Mouse (Mus musculus) midbrain, embryonic 14.5 days (tissue): ENCODE data around the gene Armc8. TPM values are rescaled to one million over a fixed set of nuclear protein-coding genes. Genes with fewer than 3 reads are reported as not detected.
A peak's percentile ranks its signal among the peaks of the same experiment; 100 is the strongest.

Source experiments
- ATAC-seq: fragments of 200-750 bp; cut with Nextera tagmentation; 2 replicates; pipeline ENCODE4 v1.8.0; 2017; ENCODE audit warnings: moderate number of reproducible peaks, moderate library complexity; ENCODE audit not compliant: low FRiP score, low TSS enrichment
- DNase-seq: peaks from one replicate; pipeline ENCODE4 v3.0.0-alpha.2; 2015
- H3K27ac ChIP-seq: fragments of 300-500 bp; sonication (generic); replicated peaks from 2 replicates; pipeline ENCODE4 v1.5.1; 2014; ENCODE audit warnings: mild to moderate bottlenecking, low read depth, low read length, moderate library complexity
- H3K27me3 ChIP-seq: fragments of 300-500 bp; sonication (generic); 2 replicates; pipeline ENCODE4 v1.6.1; 2014; ENCODE audit warnings: low read length, control low read depth, mixed read lengths; ENCODE audit not compliant: control insufficient read depth, insufficient read depth
- H3K36me3 ChIP-seq: fragments of 300-500 bp; sonication (generic); 2 replicates; pipeline ENCODE4 v1.6.1; 2014; ENCODE audit warnings: low read length, control low read depth; ENCODE audit not compliant: control insufficient read depth, insufficient read depth
- H3K4me1 ChIP-seq: fragments of 300-500 bp; sonication (generic); 2 replicates; pipeline ENCODE4 v1.6.1; 2014; ENCODE audit warnings: mild to moderate bottlenecking, antibody characterized with exemption, low read length, control low read depth; ENCODE audit not compliant: control insufficient read depth, insufficient read depth
- H3K4me2 ChIP-seq: fragments of 300-500 bp; sonication (generic); 2 replicates; pipeline ENCODE4 v1.6.1; 2014; ENCODE audit warnings: mild to moderate bottlenecking, low read length, moderate library complexity
- H3K4me3 ChIP-seq: fragments of 300-500 bp; sonication (generic); replicated peaks from 2 replicates; pipeline ENCODE4 v1.5.1; 2014; ENCODE audit warnings: low read depth, low read length
- H3K9ac ChIP-seq: fragments of 300-500 bp; sonication (generic); replicated peaks from 2 replicates; pipeline ENCODE4 v1.6.1; 2014; ENCODE audit warnings: mild to moderate bottlenecking, low read length, moderate library complexity
- H3K9me3 ChIP-seq: fragments of 300-500 bp; sonication (generic); 2 replicates; pipeline ENCODE4 v1.6.1; 2016; ENCODE audit warnings: low read length, control low read depth, mixed read lengths; ENCODE audit not compliant: control insufficient read depth
- WGBS: fragments of 180-500 bp; shearing (Covaris S2); extraction: QIAGEN DNeasy Blood & Tissue Kit; methylation state at CpG from one replicate; pipeline ENCODE4 v1.1.7; 2014; 5-methylcytosine and 5-hydroxymethylcytosine counted together
- polyA plus RNA-seq: library from polyadenylated mRNA; unstranded; fragments of >200 nt; fragmentation: Nextera tagmentation; extraction: Ambion mirVana; gene quantifications from 2 replicates; pipeline ENCODE4 v1.2.1, GENCODE M21; 2014

Gene Armc8
- polyA plus RNA-seq, 1 experiment from 2014 or later: 81.0 TPM

DNA sequence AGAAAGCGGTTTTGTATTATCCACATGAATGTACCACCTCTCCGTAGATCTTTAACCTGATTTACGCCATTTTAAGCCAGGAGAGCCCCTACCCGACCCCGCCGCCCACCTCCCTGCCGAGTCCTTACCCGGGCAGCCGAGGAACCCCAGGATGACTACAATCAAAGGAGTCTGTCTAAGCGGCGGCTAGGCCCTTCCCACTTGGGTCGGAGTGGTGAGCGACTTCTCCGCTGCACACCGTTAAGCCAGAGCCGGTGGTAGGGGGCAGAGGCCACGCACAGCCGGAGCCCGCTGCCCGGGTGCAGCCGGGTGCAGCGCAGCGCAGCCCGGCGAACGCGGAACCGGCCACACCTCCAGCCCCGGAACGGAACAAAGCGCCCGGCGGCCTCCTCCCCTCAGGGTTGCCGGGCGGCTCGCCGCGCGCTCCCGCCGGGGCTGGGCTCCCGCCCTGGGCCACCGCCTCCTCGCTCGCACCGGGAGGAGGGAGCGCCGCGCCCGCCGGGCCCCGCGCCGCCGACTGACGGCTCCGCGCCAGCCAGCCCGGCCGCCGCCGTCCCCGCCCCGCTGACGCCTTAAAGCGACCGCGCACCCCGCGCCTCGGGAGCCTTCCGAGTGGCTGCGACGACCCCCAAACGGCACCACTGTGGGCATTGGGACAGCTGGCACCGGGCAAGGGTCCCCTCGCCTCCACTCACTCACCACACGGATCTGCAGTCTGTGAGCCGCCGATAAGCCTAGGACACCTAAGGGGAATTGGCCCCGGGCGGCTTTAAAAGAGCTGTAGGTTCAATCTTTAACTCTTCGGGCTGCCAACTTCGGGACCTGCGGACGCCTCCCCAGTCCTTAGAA lies 132.3 kb downstream of the Armc8 start:
- Histone ChIP-seq H3K27me3 (peaks cover 8% of the 10 kb centered on the region; the same call in 1 of the 2 replicates), H3K4me3 (peak overlapping the region; percentile 89), H3K4me1 (peaks cover 32% of the 10 kb centered on the region), H3K36me3 (no peaks in the 10 kb centered on the region), H3K4me2 (peak overlapping the region; percentile 86), H3K9ac (peak overlapping the region; percentile 93), H3K27ac (peak overlapping the region; percentile 92), H3K9me3 (no peaks in the 10 kb centered on the region)
- ATAC-seq: peak; percentile 86
- under 1% methylated on average over 74 of the region's 86 CpGs for whole genome bisulfite sequencing
- peak; percentile 86 for DNase-seq

DNA sequence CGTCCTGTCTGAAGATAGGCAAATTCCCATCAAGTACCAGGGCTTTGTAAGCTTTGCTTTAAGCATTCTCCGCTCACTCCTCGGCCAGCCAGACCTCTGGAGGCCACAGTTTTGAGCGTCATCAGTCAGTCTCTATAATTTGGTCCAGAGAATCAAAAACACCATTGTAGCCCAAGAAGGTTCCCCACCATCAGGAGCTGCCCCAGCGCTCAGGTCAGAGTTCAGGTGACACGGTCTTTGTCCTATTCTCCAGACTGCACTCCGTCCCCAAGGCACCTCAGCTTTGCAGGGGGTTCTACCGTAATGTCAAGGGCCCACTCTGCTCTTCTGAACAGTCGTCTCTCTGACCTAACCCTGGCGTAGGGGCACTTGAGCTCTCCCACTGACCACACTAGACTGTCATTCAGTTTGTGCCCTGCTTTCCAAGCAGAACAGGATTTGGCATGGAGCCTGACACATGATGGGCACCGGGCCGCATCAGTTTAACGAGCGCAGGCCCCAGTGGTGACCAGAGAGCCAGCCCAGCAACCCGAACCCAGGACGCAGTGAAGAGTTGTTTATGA lies 133.0 kb downstream of the Armc8 start:
- H3K27ac ChIP-seq: peak overlapping the region; percentile 92
- WGBS: 8% methylated on average over 16 of the region's 16 CpGs
- H3K36me3 ChIP-seq: no peaks in the 10 kb centered on the region
- H3K9ac ChIP-seq: peak overlapping the region; percentile 93
- peak overlapping the region; percentile 86 for H3K4me2 ChIP-seq
- no peaks in the 10 kb centered on the region for H3K9me3 ChIP-seq
- H3K4me1 ChIP-seq: peaks cover 32% of the 10 kb centered on the region
- H3K4me3 ChIP-seq: peak overlapping the region; percentile 89
- peak; percentile 74 for DNase-seq
- peaks cover 8% of the 10 kb centered on the region; the same call in 1 of the 2 replicates for H3K27me3 ChIP-seq
- ATAC-seq: peak; percentile 26

DNA sequence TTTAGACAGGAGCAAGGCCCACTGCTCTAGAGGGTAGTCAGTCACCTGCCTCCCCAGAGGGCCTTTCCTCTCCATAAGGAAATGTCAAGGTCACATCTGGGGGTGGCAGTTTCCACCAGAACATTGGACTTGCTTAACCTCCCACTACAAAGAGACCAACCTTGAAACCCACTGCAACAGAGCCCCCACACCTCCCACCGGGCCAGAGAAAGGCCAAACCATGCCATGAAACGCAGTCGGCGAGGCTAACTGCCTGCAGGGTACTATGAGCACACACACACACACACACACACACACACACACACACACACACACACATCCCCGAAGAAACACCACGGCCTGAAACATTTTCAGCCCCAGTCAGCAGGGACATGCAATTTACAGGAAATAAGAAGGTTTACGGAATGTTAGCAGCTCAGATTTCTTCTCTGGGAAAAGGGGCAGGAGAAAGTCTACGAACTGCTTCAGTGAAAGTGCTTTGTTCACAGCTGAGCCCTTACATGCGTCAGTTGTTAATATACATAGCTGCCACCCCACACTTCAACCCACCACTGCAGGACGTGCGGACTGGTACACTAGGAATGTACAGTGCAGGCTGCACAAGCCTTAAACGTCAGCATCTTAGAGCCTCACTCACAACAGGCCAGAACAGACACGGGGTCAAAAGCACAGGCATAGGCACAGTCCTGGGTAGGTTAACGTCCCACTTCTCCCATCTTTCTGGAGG lies 133.6 kb downstream of the Armc8 start:
- Histone ChIP-seq H3K4me1 (peaks cover 32% of the 10 kb centered on the region), H3K36me3 (no peaks in the 10 kb centered on the region), H3K9ac (peak overlapping the region; percentile 93), H3K9me3 (no peaks in the 10 kb centered on the region), H3K27ac (peak overlapping the region; percentile 92), H3K4me3 (peak overlapping the region; percentile 89), H3K4me2 (peak overlapping the region; percentile 86), H3K27me3 (peaks cover 8% of the 10 kb centered on the region; the same call in 1 of the 2 replicates)
- WGBS: 28% methylated on average over 14 of the region's 14 CpGs
- ATAC-seq (peak; percentile 36; the same call in 1 of the 2 replicates), DNase-seq (peak; percentile 54)

DNA sequence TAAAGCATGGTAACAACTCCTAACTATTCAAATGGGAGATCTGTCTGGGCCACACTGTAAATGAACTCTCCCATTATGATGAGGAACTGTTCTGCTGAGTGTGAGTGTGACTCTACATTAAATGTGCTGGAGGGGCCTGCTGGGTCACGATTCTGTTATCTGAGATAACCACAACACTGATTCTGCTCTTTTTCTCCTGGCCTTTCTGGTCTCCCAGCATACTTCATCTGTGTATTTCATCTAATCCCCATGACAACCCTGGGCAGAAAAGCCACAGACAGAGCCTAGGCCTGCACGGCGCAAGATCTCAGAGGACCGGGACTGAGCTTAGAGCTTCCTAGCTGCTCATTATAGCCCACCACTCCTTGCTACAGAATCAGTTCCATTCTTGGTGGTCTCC lies 136.2 kb downstream of the Armc8 start:
- Histone ChIP-seq H3K9me3 (no peaks in the 10 kb centered on the region), H3K36me3 (no peaks in the 10 kb centered on the region), H3K4me2 (no peak overlapping the region), H3K4me3 (no peak overlapping the region), H3K27ac (no peak overlapping the region), H3K4me1 (peaks cover 35% of the 10 kb centered on the region), H3K9ac (no peak overlapping the region), H3K27me3 (no peaks in the 10 kb centered on the region)
- no peak for DNase-seq
- no peak for ATAC-seq
- 74% methylated on average over 4 of the region's 4 CpGs for WGBS

DNA sequence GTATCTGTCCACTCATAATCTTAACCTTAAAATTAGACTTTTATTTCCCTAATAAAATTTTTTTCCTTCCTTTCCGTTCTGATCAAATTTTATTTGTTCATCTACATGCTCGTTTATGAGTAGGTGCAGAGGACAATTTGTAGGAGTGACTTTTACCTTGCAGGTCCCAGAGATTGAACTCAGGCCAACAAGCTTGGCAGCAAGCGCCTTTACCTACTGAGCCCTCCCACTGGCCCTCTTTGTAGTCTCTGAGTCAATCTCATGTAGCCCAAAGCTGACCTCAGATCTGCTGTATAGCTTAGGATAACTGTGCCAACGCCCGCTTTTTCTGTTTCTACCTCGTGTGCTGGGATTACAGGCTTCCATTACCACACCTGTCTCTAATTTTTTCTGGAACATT lies 136.7 kb downstream of the Armc8 start:
- ATAC-seq (no peak), DNase-seq (no peak)
- no peaks in the 10 kb centered on the region for H3K36me3 ChIP-seq
- H3K9ac ChIP-seq: no peak overlapping the region
- no peak overlapping the region for H3K4me2 ChIP-seq
- no peak overlapping the region for H3K27ac ChIP-seq
- no peaks in the 10 kb centered on the region for H3K9me3 ChIP-seq
- peaks cover 35% of the 10 kb centered on the region for H3K4me1 ChIP-seq
- WGBS: 88% methylated on average over 6 of the region's 6 CpGs
- no peak overlapping the region for H3K4me3 ChIP-seq
- no peaks in the 10 kb centered on the region for H3K27me3 ChIP-seq

DNA sequence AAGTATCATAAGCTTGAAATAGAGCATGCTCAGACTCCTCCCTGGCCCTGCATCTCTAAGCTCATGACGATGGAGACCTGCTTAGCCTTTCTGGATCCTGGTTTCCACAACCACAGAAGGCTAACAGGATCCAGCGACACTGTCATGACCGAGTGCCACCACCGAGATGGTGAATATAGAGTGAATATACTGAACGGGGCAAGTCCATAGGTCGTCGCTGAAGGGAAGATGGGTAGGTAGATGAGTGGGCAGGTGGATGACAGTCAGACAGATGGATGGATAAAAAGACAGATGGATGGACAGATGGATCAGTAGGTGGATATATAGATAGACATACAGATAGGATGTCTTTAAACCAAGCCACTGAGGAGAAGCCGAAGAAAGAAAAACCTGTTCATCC lies 137.4 kb downstream of the Armc8 start:
- no peaks in the 10 kb centered on the region for H3K9me3 ChIP-seq
- no peak overlapping the region for H3K27ac ChIP-seq
- DNase-seq (no peak), ATAC-seq (no peak)
- H3K27me3 ChIP-seq: no peaks in the 10 kb centered on the region
- 90% methylated on average over 8 of the region's 8 CpGs for WGBS
- no peak overlapping the region for H3K4me3 ChIP-seq
- no peak overlapping the region for H3K4me2 ChIP-seq
- peaks cover 35% of the 10 kb centered on the region for H3K4me1 ChIP-seq
- no peak overlapping the region for H3K9ac ChIP-seq
- H3K36me3 ChIP-seq: no peaks in the 10 kb centered on the region

DNA sequence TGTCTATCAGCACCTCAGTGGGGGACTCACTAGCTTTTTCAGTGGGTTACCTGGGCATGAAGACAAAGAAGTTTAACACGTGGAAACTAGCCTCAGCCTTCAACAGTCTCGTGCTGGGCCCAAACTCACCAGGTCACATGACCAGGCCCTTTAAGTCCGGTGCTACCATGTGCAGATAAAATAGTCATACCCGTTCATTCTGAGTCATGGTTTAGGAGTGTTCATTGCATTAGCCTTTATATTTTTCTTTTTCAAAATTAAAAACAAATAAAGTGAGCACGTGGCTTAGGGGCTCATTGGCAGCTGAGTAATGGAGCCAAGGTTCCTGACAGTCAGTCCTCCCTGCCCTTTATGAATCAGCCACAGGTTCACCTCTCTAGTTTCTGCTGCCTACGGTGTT lies 137.9 kb downstream of the Armc8 start:
- no peak overlapping the region for H3K9ac ChIP-seq
- ATAC-seq: no peak
- no peak overlapping the region for H3K4me3 ChIP-seq
- H3K4me2 ChIP-seq: no peak overlapping the region
- no peaks in the 10 kb centered on the region for H3K9me3 ChIP-seq
- H3K27me3 ChIP-seq: no peaks in the 10 kb centered on the region
- 83% methylated on average over 6 of the region's 6 CpGs for WGBS
- no peak for DNase-seq
- H3K36me3 ChIP-seq: no peaks in the 10 kb centered on the region
- peaks cover 34% of the 10 kb centered on the region for H3K4me1 ChIP-seq
- no peak overlapping the region for H3K27ac ChIP-seq

DNA sequence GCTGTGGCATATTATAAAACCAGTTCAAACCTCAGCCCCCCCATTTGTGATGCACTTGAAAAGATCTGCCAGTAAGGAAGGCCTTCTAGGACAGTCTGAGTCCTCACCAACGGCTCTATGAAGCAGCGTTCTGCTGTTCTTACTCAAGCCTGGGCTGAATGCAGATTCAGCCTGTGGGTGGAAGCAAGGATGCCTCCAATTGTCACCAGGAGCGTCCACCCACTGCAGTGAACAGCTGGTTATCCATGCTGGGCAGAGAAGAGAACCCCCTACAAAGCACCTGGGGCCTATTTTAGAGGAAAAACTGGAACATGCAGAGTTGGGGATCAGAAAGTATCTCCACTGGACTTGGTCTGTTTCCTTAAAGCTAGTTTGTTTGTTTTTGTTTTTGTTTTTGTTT lies 138.9 kb downstream of the Armc8 start:
- no peak overlapping the region for H3K4me3 ChIP-seq
- no peaks in the 10 kb centered on the region for H3K9me3 ChIP-seq
- no peaks in the 10 kb centered on the region for H3K27me3 ChIP-seq
- no peak overlapping the region for H3K4me2 ChIP-seq
- no peaks in the 10 kb centered on the region for H3K36me3 ChIP-seq
- ATAC-seq (no peak), DNase-seq (no peak)
- no peak overlapping the region for H3K27ac ChIP-seq
- H3K9ac ChIP-seq: no peak overlapping the region
- peaks cover 27% of the 10 kb centered on the region for H3K4me1 ChIP-seq
- 82% methylated on average over 3 of the region's 3 CpGs for WGBS
